Mouse (Mus musculus) urinary bladder, postnatal 36 days (tissue): ENCODE results near the gene Serhl.

Experiments used
- DNase-seq, 2 experiments: peaks; one replicate each; pipeline ENCODE4 v3.0.0; 2022; ENCODE audit warnings: low spot score in 2 of 2, mixed read lengths in 1 of 2

Gene Serhl

DNA sequence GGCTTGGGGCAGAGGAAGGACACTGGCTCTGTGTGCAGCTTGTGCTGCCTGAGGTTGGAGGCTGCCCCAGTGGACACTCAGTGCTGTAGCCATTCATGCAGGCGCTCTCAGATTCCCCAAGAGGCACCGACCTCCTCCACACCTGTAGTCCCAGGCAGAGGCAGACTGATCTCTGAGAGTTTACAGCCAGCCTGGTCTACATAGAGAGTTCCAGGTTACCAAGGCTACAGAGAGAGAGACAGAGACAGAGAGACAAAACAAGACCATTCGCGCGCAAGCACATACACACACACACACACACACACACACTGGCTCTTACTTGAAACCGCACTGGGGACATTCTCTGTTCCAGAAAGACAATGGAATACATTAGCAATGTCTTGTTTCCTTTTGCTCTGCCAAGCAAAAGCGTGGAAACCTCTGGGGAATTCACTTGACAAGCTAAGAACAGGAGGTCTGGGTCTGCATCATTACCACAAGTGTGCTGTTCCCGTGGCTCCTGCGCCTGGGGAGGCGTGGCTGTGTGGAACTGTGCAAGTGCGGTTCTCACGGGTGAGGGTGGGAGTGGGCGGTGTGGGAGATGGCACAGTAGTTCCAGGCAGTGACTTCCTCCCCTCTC is 5.2 kb upstream of the Serhl start:
- DNase-seq = no peak

DNA sequence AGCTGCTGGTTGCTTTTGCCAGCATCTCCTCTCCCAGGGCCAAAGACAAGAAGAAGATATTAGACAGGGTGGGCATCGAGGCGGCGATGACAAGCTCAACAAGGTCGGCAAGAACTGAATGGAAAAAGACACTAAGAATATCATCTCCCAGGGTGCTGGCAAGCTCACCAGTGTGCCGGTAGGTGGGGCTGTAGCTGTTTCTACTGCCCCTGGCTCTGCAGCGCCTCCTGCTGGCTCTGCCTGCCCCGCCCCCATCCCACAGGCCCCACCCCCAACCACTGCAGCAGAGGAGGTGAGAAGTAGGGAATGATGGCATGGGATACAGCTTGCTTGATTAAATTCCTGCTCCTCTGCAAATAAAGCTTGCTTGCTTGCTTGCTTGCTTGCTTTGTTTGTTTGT is 3.4 kb upstream of the Serhl start:
- peak; percentile 15 to 32 for DNase-seq

DNA sequence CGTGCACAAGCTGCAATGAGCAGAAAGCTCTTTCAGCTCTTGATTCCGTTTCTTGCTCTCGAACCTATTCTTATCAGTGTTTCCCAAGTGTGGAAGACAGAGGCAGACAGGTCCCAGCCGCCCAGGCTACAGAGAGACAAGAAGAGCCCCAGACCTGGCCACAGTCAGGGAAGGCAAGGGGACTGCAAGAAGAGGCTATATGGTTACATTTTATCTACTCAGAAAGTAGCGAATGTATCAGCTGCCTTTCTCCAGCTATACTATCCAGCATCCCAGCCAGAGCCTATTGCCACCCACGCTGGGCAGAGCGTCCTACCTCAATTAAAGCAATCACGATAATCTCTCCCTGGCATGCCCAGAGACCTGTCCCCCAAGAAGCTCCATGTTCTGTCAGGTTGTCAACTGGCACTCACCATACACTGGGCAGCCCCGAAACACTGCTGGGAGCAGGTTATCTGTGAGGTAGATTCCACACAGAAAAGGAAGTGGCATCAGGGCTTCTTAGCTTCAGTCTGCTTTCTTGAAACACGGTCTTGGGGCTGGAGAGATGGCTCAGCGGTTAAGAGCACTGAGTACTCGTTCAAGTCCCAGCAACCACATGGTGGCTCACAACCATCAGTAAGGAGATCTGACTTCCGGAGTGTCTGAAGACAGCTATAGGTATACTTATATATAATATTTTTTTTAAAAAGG is 2.5 kb upstream of the Serhl start:
- DNase-seq = no peak

DNA sequence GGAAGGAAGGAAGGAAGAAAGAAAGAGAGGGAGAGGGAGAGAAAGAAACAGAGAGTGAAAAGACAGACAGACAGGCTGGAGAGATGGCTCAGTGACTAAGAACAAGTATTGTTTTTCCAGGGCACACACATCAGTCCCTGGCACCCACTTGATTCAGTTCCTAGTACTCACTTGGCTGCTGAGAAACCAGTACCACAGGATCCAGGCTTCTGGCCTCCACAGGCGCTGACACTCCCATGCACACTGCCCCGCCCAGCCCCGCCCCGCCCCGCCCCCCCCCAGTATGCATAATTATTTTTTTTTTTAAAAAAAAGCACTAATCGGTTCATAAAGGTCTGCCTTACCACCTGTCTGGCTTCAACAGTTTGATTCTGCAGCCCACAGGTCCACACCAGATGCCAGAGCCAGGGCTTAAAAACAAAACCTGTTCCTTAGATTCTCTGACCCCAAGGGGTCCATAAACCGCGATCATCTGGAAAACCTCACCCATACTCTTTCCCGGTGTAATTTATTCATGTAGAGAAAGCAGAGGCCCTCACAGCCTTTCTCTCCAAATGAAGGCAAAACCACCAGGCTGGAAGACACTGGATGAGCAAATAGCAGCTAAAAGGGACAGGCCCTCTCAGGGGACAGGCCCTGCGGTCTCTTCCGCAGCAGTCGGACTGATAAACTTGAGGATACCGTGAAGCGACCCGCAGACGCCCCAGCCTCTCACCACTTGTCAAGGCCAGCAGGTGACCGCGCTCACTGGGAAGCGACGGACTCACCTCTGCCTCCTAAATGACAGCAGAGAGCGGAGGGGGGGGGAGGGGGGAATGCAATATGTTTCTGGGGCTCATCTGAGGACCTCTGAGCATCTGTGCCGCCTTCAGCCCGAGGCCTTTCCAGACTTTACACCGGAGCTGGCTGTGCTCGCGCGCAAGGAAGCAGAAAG is 544 bp upstream of the Serhl start:
- no peak for DNase-seq

DNA sequence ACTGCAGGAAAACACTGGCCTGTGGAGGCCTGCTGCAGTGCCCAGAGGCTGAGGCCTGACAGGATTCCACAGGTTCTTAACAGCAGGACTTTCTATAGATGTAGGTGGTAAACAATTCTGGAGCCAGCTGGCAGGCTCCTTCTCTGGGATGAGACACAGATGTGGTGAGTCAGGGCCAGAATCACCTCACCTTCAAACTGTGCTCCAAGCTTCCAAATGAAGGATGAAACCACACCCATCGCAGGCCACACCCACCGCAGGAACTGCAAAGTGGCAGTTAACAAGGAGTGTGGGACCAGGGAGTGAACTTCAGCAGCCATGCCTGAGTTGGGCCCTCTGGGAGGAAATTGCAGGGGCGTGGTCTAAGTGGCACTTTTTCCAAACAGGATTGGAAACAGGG is 1.6 kb downstream of the Serhl start:
- DNase-seq = no peak

DNA sequence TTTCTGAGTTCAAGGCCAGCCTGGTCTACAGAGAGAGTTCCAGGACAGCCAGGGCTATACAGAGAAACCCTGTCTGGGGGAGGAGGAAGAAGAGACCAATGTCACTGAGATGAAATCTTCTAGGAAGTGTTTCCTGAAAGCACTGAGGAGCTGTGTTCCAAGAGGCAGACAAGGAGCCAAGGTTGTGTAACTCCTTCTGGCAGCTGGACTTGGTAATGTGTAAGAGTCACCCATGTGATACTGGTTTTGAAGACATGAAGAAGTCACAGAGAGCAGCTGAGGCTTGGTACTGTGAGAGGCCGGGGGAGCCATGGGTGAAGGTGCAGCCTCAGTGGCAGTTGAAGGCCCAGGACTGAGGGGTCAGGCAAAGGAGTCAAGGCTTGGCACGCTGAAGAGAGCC is 4.4 kb downstream of the Serhl start:
- DNase-seq = peak in 1 of 2 experiments; percentile 66

DNA sequence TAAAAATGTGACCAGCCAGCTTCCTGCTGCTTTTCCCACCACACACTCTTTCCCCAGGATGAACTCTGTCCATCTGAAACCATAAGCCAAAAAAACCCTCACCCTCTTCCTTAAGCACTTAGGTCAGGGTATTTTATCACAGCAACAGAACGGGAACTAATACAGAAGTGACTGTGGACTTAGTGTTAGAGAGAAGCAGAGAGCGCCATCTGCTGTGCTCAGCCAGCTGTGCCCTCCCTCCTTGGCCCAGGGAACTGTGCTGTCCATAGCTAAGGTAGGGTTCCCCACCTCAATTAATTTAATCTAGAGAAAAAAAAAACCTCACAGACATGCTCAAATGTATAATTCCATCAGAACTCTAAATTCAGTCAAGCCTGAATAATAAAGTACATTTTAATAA is 6.6 kb downstream of the Serhl start:
- DNase-seq = no peak

DNA sequence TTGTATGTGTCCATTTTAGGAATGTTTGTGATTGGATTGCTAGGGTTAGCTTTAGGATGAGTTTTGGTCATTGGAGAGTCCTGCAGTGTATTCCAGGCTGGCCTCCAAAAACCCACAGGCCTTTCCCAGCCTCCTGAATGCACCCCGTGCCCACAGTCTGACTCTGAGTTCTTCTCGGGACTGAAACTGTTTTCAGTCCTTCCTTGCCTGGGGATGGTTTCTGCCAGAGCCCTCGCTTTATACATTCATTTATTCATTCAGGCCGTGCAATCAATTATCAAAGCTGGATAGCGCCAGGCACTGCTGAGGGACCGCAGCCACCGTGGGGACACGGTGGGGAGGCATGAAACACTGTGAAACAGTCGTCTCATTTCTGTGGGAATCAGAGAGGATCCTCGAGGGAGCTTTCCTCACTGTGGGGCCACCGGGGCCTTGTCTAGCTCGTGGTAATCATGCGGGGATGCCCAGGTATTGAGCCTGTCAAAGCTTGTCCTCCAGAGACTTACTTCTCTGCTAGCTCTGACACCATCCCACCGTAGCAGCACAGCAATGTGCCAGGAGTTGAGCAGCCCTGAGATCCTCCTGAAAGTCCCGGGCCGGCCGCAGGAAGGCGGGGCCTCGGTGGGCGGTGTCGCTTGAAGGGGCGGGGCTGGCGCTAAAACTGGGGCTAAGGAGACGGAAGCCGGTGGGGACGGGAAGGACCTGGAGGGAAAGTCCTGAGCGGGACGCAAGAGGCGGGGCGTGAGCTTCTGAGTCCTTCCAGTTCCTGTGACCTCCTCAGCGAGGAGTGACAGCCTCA is 10.4 kb downstream of the Serhl start:
- DNase-seq = peak; percentile 94 to 95

DNA sequence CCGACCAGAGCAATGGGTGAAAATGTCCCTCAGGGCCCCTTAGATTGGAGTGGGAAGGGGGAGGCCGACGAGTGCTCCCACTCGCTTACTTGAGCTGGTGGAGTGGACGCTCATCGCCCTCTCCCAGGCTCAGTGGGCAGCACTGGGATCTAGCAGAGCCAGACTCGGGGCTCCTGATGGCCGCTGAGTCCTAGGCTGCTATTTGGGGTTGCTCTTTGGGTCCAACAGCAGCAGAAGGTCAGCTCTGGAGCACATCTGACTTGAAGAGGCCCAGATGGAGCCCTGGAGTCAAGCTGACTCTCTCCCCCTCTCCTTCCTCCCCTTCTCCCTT is 11.0 kb downstream of the Serhl start:
- DNase-seq = no peak

DNA sequence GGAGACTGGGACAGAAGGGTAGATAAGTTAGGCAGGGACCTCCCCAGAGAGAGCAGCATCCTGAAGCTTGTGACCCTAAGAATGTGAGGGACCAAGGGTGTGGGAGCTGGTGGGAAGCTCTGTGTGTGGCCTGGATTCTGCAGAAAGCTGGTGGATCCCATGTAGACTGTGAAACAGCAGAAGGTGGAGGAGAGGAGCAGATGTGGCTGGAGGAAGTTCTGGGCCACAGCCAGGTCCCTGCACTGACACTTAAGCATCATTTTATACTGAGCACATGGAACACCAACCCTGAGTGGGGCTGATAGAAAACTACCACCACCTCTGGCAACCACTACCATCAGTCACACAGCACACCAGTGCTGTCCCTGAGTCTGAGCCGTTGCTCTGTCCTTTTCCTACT is 13.8 kb downstream of the Serhl start:
- no peak for DNase-seq

DNA sequence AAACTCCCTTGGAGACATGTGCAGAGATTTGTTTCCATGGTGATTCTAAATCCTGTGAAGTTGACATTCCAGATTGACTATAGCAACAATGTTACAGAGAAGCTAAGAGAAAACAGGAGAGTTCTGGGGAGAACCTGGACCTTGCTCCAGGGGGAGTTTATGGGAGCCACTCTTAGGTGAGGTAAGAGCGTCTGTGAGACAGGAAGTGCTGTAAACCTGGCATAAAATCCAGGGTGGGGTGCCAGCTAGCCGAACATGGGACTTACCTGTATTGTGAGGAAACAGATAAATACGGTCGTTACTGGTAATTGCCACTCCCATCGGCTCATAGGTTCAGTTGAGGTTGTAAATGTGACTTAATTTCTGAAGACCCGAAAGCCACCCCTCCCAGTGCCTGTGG is 17.1 kb downstream of the Serhl start:
- no peak for DNase-seq

DNA sequence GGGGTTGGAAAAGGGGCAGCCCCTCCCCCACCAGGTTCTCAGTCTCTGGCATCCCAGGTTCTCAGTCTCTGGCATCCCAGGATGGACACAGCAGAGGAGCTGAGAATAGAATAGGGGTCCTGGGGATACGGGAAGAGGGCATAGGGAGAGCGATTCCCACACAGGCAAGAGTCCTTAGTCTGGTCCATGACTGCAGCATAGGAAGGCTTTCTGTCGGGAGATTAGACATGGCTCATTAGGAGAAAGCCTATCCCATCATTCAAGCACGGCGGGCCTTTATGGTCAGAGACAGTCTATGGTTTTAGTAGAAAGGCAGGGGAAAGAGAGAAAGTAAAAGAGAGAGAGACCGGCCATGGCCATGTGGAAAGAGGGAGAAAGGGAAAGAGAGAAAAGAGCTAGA is 18.5 kb downstream of the Serhl start:
- no peak for DNase-seq

DNA sequence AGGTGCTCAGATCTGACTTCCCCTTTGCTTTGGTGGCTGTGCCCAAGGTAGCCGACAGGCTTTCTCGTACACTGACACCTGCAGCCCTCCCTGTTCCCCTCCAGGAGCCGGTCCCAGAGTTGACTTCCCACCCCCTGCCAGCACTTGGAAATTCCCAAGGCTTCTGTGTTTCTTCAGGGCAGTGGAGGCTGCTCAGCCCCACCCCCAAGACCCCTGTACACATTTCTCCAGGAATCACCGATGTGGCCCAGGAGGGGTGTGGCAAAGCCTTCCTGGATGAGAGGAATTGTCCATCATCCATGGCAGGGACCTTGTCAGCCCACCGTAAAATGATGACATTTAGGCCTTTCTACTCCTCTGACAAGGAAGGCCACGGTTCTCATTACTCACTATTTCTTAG is 22.0 kb downstream of the Serhl start:
- DNase-seq = no peak

DNA sequence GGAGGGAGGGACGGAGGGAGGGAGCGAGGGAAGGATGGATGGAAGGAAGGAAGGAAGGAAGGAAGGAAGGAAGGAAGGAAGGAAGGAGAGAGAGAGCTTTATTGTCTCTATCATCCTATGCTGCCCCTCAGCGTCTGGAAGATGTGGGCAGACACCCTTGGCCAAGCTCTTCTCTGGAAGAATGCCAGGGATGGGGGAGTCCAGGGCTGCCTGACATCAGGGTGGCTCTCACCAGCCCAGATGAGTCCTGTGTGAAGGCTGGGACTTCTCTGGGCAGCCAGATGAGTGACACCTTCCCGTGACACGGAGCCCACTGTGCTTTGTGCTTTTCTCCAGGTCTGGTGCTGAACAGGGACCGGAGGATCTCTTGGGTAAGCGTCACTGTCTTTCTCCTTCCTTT is 22.6 kb downstream of the Serhl start:
- DNase-seq = no peak

DNA sequence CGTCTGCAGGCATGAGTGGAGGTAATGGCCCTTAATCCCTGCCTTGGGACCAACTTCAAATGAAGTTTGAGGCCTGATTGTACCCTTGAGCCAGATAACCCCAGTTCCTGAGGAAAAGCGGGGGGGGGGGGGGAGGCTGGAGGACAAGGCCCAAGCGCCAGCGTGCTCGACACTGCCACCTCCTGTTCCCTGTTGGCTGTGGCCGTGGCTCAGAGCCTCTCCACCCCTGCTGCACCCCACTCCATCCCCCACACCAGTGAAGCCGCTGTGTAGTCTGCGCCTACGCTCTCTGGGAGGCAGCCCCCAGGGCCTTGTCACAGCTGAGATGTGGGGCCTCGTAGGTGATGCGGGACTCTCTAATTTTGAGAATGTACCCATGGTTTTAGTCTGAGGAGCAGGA is 23.6 kb downstream of the Serhl start:
- DNase-seq = peak; percentile 43 to 67

DNA sequence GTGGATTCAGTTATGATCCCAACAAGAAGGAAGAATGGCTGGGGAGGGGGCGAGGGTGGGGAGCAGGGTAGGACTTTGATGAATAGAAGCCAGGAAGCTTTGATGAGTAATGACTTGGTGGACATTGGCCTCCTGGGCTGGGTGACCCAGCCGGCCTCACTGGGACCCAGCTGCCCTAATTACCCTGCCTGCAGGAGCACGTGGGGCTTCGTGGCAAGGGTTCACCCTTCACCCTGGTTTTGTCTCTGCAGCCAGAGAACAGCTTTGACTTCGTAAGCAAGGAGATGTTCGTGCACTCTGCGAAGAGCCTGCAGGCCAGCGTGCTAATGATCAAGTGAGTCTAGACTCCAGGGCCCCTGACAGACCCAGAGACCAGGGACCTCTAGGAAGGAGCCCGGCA is 24.8 kb downstream of the Serhl start:
- no peak for DNase-seq

DNA sequence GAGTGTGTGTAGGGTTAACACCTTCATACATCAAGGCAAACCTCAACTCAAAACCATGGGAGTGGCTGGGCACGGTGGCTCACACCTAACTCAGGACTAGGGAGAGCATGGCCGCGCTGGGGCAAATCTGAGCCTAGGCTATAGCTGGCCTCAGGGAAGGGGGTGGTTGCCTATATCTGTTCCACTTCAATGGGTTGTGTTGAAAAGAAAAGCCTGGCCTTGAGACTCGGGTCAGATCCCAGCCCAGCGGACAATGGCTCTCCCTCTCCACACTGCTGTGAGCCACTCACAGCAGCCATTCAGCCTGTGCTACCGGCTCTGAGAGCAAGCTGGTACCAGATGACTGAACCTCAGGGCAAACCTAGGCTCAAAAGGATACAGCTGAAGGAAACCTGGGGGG is 25.8 kb downstream of the Serhl start:
- no peak for DNase-seq

DNA sequence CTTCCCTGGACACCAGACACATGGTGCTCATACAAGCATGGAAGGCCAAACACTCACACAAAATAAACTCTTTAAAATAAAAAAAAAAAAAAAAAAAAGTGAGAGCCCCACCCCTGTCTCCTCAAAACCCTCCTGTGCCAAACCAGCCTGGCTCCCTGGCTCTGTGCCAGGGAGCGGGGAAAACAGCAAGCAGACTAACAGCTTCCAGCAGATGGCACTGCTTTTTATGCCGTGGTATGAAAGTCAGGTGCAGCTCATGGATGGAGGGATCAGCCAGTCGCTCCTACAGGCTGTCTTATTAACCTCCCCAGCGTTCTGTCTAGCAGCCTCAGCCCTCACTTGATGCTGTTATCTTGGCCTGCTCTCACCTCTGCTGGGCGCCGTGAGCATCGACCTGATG is 29.1 kb downstream of the Serhl start:
- DNase-seq = no peak

DNA sequence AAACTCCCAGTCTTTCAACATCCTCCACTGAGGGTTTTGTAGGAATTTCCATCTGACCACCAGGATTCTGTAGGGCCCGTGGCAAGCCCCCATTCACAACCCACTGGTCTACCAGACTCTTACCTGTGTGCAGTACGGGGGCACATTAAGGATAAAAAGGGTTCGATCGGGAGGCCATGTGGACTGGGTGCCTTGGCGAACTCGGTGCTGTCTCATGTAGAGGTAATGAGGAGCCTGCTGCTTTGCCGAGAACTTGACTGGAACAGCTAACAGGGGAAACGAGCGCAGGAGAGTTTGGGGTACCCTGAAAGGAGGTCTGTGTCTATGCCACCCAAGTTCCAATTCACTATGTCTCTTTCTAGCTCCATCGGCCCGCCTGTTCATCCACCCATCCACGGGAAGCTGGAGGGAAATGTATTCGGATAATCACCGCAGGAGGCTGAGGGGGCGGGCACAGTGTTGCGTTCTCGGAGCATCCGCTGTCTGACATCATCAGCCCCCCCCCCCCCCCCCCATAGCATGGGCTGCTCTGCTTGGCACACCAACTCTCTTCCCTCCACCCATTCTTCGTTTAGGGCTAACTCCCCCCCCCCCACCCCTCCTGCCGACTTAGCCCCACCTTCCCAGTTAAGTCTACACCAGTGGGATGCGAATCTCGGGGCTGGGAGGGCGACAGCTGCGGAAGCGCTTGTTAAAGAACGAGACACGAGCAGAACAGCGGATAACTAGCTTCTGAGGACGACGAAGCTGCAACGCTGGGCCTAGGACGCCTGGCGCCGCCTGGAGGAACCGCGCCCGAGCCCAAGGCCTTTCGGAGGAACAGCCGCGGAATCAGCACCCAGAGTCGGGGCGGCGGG is 32.6 kb downstream of the Serhl start:
- DNase-seq = no peak

DNA sequence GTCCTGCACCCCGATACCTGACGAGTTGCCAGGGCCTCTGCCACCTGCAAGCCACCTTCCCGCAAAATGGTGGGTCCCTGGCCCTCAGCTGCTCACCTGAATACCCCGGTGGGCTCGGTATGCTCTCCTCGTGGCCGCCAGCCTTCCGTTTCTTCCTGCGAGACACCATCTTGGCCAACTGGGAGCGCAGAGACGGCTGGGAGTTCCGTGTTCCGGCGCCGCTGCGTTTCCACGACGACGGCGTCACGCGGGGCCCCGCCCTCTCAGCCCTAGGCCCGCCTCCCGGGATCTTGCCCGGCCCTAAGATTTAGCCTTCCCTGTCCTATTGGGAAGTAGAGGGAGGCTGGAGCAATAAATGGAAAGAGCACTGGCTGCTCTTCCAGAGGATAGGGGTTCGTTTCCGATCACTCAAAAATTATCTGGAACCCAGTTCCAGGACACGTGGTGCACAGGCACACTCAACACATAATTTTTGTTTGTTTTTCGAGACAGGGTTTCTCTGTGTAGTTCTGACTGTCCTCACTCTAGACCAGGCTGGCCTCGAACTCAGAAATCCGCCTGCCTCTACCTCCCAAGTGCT is 33.4 kb downstream of the Serhl start, which contains the start of gene Rrp7a:
Gene Rrp7a, minus strand, starts transcription at position 236 of the 580 bp plus-strand sequence.
- peak; percentile 93 to 95 for DNase-seq

DNA sequence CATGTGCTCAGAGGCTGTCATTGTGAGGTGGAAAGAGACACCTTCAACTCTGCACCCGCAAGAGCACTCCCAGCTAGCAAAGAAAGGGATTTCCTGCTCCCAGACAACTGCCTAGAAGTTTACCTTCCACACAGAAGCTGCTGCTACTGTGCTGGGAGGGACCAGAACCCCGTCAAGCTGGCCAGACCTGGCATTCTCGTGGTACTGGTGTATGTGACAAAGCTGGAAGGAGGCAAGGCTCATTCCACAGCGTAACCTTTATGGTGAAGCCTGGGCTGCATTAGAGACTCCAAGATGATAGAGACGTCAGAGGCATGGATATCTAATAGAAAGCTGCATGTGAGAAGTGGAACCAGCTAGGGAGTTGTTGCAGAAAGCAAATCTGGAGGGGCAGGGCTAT is 35.3 kb downstream of the Serhl start:
- DNase-seq = no peak
